Mouse (Mus musculus): ENCODE results near the gene Zbtb14. TPM values are rescaled to one million over a fixed set of nuclear protein-coding genes. Genes with fewer than 3 reads are reported as not detected.

Gene Zbtb14
- polyA plus RNA-seq, 1 experiment from 2014 or later: 8.4 TPM

DNA sequence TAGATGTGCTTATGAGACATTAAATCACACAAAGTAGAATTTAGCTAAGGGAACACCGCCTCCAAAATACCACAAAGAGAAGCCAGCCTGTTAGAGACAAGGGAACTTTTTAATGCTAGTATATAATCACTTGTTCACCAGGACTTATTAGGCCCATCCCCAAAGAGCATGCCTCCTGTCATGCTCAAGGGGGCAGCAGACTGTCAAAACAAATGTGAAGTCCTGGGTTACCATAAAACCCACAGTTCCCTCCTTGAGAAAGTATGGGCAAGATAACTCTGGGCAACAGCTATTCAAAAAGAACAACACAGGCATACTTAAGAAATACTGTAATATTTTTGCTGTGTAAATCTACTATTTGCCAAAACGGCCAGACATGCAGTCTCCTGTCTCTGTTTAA, 18.3 kb downstream of the Zbtb14 start:
- no peak for ATAC-seq (ENCODE audit: insufficient read depth)
- no peak overlapping the region for H3K27ac ChIP-seq (replicated peaks)
- 45% methylated on average over 2 of the region's 2 CpGs for WGBS (ENCODE audit: insufficient replicate concordance)
- no peaks in the 10 kb centered on the region for H3K36me3 ChIP-seq (replicated peaks)
- no peaks in the 10 kb centered on the region for H3K9me3 ChIP-seq (replicated peaks)
- H3K4me3 ChIP-seq (replicated peaks): no peak overlapping the region
- H3K9ac ChIP-seq: no peak overlapping the region
- H3K4me1 ChIP-seq (replicated peaks): peaks cover 18% of the 10 kb centered on the region
- no peak overlapping the region for H3K4me2 ChIP-seq
- H3K27me3 ChIP-seq: no peaks in the 10 kb centered on the region

- Histone ChIP-seq H3K4me3 (replicated peaks) (peak overlapping the region; percentile 88), H3K9me3 (replicated peaks) (no peaks in the 10 kb centered on the region), H3K9ac (peak overlapping the region; percentile 72), H3K27ac (replicated peaks) (peak overlapping the region; percentile 89), H3K4me1 (replicated peaks) (peaks cover 21% of the 10 kb centered on the region), H3K36me3 (replicated peaks) (no peaks in the 10 kb centered on the region), H3K4me2 (peak overlapping the region; percentile 83), H3K27me3 (no peaks in the 10 kb centered on the region)
- no peak for ATAC-seq (ENCODE audit: insufficient read depth)
Observed at GRCm38 (mm10) chr17:69416163-69416562, 33.3 kb downstream of the Zbtb14 start.

- peak overlapping the region; percentile 83 for H3K4me2 ChIP-seq
- no peaks in the 10 kb centered on the region for H3K9me3 ChIP-seq (replicated peaks)
- ATAC-seq (ENCODE audit: insufficient read depth): peak; percentile 100
- H3K36me3 ChIP-seq (replicated peaks): no peaks in the 10 kb centered on the region
- H3K4me1 ChIP-seq (replicated peaks): peaks cover 21% of the 10 kb centered on the region
- peak overlapping the region; percentile 72 for H3K9ac ChIP-seq
- H3K27ac ChIP-seq (replicated peaks): peak overlapping the region; percentile 89
- no peaks in the 10 kb centered on the region for H3K27me3 ChIP-seq
- WGBS (ENCODE audit: insufficient replicate concordance): under 1% methylated on average over 56 of the region's 56 CpGs
- H3K4me3 ChIP-seq (replicated peaks): peak overlapping the region; percentile 88
Observed at GRCm38 (mm10) chr17:69416920-69417661, 34.2 kb downstream of the Zbtb14 start.

- ATAC-seq (ENCODE audit: insufficient read depth): peak; percentile 41
- Histone ChIP-seq H3K27ac (replicated peaks) (peak overlapping the region; percentile 89), H3K9me3 (replicated peaks) (no peaks in the 10 kb centered on the region), H3K4me3 (replicated peaks) (peak overlapping the region; percentile 88), H3K27me3 (no peaks in the 10 kb centered on the region), H3K4me1 (replicated peaks) (peaks cover 23% of the 10 kb centered on the region), H3K9ac (peak overlapping the region; percentile 72), H3K36me3 (replicated peaks) (no peaks in the 10 kb centered on the region), H3K4me2 (peak overlapping the region; percentile 83)
- WGBS (ENCODE audit: insufficient replicate concordance): 2% methylated on average over 26 of the region's 26 CpGs
Observed at GRCm38 (mm10) chr17:69417724-69418373, 35.0 kb downstream of the Zbtb14 start.

DNA sequence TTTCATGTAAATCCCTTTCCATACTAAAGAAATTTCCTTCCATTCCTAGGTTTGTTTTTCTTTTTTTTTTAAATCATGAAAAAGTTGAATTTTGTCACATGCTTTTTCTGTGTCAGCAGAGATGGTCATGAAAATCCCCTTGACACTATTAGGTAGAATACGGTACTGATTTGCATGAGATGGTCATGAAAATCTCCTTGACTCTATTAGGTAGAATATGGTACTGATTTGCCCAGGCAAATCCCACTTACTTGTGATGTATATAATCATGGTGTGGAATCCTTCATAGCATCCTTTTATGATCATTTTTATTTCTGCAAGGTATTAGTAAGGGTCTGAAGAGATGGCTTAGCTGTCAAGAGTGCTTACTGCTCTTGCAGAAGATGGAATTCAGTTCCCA, 38.7 kb downstream of the Zbtb14 start:
- H3K9me3 ChIP-seq (replicated peaks): no peaks in the 10 kb centered on the region
- no peak for ATAC-seq (ENCODE audit: insufficient read depth)
- H3K36me3 ChIP-seq (replicated peaks): no peaks in the 10 kb centered on the region
- no peak overlapping the region for H3K9ac ChIP-seq
- no peak overlapping the region for H3K4me3 ChIP-seq (replicated peaks)
- no peaks in the 10 kb centered on the region for H3K27me3 ChIP-seq
- H3K27ac ChIP-seq (replicated peaks): no peak overlapping the region
- 21% methylated on average over 1 of the region's 1 CpGs for WGBS (ENCODE audit: insufficient replicate concordance)
- peaks cover 13% of the 10 kb centered on the region for H3K4me1 ChIP-seq (replicated peaks)
- no peak overlapping the region for H3K4me2 ChIP-seq

- no peaks in the 10 kb centered on the region for H3K9me3 ChIP-seq (replicated peaks)
- H3K4me2 ChIP-seq: no peak overlapping the region
- peaks cover 47% of the 10 kb centered on the region for H3K27me3 ChIP-seq
- no peak for ATAC-seq (ENCODE audit: insufficient read depth)
- peaks cover 11% of the 10 kb centered on the region for H3K4me1 ChIP-seq (replicated peaks)
- H3K4me3 ChIP-seq (replicated peaks): no peak overlapping the region
- no peak overlapping the region for H3K9ac ChIP-seq
- 59% methylated on average over 5 of the region's 5 CpGs for WGBS (ENCODE audit: insufficient replicate concordance)
- no peak overlapping the region for H3K27ac ChIP-seq (replicated peaks)
- no peaks in the 10 kb centered on the region for H3K36me3 ChIP-seq (replicated peaks)
Observed at GRCm38 (mm10) chr17:69437836-69438235, 55.0 kb downstream of the Zbtb14 start.

DNA sequence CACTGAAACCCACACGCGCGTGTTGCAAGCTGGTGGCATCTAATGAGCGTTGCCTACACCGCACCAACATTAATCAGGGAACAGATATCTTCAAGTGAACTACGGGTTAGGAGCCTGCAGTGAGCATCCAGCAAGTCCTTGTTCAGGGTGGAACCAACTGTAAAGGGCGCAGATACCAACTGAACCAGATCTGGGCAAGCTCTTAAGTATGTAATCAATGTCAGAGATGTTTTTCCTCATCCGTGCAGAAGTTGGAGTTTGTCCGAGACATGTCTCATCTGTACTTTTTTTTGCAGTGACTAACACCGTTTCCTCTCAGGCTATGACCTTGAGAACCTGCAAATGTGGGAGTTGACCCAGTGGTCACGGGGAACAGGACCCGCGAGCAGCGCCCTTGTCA, 55.6 kb downstream of the Zbtb14 start:
- H3K4me3 ChIP-seq (replicated peaks): no peak overlapping the region
- peak overlapping the region; percentile 58 for H3K4me2 ChIP-seq
- 30% methylated on average over 14 of the region's 14 CpGs for WGBS (ENCODE audit: insufficient replicate concordance)
- no peaks in the 10 kb centered on the region for H3K36me3 ChIP-seq (replicated peaks)
- H3K9me3 ChIP-seq (replicated peaks): no peaks in the 10 kb centered on the region
- H3K4me1 ChIP-seq (replicated peaks): peaks cover 11% of the 10 kb centered on the region
- ATAC-seq (ENCODE audit: insufficient read depth): no peak
- H3K27ac ChIP-seq (replicated peaks): no peak overlapping the region
- no peak overlapping the region for H3K9ac ChIP-seq
- peaks cover 47% of the 10 kb centered on the region for H3K27me3 ChIP-seq

GRCm38 (mm10) chr17:69438990-69439491, 56.2 kb downstream of the Zbtb14 start, which contains the start of gene Akain1:
Gene Akain1, plus strand, starts transcription at chr17:69439326.
- H3K9ac ChIP-seq: no peak within 1 kb of the TSS
- peak; percentile 76 for ATAC-seq (ENCODE audit: insufficient read depth)
- peak within 1 kb of the TSS; percentile 36 for H3K4me3 ChIP-seq (replicated peaks)
- H3K9me3 ChIP-seq (replicated peaks): no peaks in the 10 kb centered on the region
- H3K36me3 ChIP-seq (replicated peaks): no peaks in the 10 kb centered on the region
- H3K4me2 ChIP-seq: peak within 1 kb of the TSS; percentile 58
- peaks cover 11% of the 10 kb centered on the region for H3K4me1 ChIP-seq (replicated peaks)
- WGBS (ENCODE audit: insufficient replicate concordance): under 1% methylated on average over 44 of the region's 44 CpGs
- peaks cover 47% of the 10 kb centered on the region for H3K27me3 ChIP-seq
- no peak within 1 kb of the TSS for H3K27ac ChIP-seq (replicated peaks)

GRCm38 (mm10) chr17:69439571-69440480, 57.0 kb downstream of the Zbtb14 start:
- no peaks in the 10 kb centered on the region for H3K9me3 ChIP-seq (replicated peaks)
- no peaks in the 10 kb centered on the region for H3K36me3 ChIP-seq (replicated peaks)
- H3K4me3 ChIP-seq (replicated peaks): peak overlapping the region; percentile 36
- WGBS (ENCODE audit: insufficient replicate concordance): 2% methylated on average over 50 of the region's 52 CpGs
- H3K4me1 ChIP-seq (replicated peaks): peaks cover 11% of the 10 kb centered on the region
- peaks cover 47% of the 10 kb centered on the region for H3K27me3 ChIP-seq
- no peak overlapping the region for H3K9ac ChIP-seq
- peak; percentile 15; the same call in 1 of the 2 replicates for ATAC-seq (ENCODE audit: insufficient read depth)
- H3K4me2 ChIP-seq: peak overlapping the region; percentile 58
- H3K27ac ChIP-seq (replicated peaks): no peak overlapping the region
